Mouse (Mus musculus): Measurements from ENCODE around the gene Tnnt3.

Gene Tnnt3

DNA sequence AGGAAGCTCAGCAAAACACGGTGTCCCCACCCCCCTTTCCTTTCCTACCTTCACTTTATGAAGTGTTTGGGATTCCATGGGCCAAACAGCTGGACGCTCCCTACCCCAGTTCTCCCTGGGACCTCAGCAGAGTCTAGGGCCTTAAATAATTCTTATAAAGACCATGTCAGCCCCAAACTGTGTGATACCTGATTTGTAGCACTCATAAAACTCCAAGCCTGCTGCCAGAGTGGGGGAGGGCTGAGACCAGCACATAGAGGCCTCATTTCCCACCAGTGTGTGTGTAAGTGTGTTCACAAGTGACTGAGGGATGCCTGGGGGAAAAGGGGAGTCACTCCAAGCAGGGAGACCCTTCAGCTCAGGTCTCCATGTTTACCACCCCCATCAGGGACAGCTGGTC lies 49.2 kb downstream of the Tnnt3 start:
- no peak for DNase-seq

DNA sequence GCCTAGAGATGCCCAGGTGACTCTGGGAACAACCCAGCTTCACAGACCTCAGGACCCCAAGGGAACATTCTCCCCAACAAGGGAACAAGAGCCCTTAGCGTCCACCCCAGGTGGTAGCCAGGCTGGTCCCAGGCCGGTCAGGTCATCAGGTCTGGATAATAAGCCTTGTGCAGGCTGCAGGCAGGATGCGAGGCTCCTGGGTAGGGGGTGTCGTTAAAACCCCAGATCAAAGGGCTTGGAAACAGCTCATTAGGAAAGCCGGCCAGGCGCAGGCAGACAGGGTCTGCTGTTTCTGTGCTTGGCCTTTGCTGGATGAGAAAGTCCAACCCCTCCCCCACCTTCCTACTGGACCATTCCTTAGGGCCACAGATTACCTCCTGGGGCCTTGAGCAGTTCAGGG lies 50.1 kb downstream of the Tnnt3 start:
- DNase-seq: no peak

DNA sequence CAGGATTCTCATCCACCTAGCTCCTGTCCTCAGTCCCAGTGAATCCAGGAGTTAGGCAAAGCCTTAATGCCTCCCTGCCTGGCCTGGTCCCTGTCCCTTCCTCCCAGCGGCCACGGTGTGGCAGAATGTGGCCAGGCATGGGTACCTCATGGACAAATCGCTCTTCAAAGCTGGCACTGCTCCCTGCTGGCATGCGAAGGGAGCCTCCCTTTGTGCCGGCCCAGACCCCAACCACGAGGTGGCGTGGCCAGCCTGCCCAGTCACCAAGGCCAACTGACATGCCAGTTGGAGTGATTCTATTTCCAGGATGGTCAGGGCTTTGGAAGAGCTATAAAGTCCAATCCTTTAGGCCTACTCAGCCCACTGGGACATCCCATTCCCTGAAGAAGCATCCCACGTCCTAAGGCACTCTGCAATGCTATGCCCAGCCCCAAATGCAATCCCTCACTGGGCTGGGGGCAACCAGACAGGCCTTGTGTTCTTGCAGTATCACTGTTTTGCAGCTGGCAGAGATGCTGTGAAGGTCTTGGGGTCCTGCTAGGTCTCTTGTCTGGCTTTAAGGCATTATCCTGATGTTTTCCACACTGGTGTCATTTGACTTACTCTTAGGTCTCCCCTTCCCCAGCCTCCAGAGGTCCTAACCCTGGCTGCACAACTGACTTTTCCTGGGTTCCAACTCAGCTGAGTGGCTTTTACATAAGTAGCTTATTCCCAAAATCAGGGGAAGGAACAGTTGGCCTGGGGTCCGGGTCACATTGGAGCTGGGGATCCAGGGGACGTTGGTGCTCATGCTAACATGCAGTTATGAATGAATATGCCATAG lies 51.5 kb downstream of the Tnnt3 start:
- DNase-seq: no peak

DNA sequence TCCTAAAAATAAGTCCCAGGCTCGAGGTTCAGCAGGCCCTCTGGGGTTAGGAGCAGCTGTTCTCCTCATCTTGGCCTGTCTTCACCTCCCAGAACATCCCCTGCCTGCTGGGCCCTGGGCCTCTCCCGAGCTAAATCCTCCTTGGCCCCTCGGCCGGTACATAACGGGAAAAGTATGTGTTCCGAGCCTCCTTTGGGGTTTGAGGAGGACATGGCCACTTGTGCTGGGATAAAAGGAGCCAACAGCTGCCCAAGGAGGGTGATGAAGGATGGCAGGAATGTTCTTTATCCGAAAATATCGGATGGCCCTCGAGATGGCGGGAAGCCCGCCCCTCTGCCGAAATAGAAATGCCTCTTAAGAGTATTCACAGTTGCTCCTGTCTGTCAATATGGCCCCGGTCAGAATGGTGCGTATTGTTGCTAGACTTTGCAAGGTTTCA lies 52.3 kb downstream of the Tnnt3 start:
- DNase-seq: no peak

DNA sequence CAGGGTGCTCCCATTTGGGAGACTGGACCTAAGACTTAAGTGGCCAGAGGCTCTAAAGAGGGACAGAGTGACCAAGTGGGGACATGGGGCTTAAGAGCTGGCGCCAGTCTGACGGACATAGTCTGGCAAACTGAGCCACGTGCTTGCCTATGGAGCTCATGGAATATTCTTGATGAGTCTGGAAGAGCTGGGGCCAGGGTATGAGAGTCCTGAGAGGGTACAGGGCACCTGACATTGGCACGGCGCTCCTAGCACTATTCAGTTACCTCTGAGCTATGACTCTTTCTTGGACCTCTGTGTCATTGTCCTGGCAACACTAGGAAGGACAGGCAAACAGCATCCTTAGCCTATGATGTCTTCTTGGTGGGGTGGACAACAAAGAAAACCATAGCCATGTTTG lies 53.1 kb downstream of the Tnnt3 start:
- no peak for DNase-seq

DNA sequence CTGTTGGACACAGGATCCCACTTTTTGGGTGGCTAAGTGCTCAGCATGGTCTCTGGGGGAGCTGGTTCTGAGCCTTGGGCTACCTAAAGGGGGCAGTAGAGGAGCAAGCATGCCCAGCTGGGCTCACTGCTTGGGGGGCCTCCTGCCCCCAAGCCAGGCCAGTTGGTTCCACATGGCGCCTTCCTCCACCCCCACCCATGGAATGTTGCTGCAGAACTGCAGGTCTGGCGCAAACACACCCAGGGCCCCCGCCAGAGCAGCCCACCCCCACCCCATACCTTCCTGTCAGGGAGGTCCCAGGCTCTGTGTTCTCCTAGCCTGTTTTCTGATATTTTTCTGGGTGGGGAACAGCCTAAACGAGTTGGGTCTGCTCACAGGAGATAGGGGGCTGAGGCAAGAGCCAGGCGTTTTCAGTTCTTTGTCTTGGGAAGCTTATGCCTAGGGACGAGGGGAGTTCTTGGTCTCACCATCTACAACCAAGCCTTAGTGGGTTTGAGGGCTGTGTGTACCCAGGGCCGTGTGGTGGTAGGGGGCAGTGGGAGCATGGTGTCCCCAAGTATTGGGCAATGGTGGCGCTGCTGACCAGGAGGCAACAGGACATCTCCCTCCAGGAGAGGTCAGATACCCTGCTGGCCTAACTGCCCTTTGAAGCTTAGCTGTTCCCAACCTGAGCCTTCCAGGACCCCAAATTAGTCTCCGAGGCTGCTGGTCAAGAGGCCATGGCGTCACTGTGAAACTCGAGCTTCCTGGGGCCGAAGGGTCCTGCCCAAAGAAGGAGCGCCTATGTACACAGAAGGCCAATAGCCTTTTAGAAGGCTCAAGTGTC lies 54.2 kb downstream of the Tnnt3 start:
- no peak for DNase-seq

DNA sequence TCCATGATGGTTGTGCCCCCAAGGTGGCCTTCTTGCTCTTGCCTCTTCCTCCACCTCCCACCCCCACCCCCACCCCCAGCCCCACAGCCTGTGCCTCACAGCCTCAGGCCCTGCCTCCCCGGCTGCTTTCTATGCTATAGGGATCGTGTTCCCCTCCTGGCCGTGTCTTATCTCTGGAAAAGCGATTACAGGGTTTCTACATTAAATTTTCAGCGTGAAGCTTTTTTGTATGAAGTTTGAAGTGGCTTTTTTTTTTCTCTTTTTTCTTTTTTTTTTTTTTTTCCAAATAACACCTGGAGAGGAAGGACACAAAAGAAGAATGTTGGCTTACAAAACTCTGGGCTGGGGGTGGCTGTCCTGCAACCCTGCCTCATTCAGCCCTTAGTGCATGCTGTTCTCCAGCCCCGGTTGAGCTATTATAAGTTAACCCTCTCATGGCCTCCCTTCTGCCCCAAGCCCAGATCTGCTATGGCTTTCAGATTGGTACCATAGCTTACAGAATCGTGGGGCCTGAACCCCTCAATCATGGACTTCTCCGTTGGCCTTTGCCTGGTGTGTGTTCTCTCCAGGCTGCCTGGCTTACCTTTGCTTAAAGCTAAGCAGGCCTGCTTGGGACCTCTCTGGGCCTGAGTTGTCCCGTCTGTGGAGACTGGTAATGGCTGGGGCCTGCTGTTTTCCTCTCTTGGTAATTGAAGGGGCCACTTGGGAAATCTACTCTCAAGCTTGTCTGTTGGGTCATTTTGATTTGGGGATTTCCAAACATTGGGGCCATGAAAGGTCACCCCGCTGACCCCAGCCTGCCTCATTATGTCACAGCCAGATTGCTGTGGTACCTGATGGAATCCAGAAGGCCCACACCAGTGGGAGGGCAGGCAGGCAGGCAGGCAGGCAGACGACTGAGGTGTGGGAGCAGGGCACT lies 55.0 kb downstream of the Tnnt3 start:
- DNase-seq: no peak

DNA sequence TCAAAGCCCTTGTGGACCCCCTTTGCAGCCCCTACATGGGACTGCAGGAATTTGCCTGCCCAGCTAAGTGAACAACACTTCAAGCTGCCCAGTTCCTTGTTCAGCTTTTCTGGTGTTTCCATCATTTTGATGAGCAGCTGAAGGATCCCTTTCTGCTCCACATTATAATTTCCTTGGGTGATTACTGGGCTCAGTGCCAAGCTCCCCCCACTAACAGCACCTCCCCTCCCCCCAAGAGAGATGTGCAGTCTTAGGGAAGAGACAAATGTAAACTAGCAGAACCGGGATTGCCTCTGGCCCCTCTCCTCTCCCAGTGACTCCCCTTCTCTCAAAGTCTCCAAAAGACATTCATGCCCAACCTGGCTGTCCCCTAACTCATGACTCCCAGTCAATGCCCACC lies 56.0 kb downstream of the Tnnt3 start:
- DNase-seq: no peak

DNA sequence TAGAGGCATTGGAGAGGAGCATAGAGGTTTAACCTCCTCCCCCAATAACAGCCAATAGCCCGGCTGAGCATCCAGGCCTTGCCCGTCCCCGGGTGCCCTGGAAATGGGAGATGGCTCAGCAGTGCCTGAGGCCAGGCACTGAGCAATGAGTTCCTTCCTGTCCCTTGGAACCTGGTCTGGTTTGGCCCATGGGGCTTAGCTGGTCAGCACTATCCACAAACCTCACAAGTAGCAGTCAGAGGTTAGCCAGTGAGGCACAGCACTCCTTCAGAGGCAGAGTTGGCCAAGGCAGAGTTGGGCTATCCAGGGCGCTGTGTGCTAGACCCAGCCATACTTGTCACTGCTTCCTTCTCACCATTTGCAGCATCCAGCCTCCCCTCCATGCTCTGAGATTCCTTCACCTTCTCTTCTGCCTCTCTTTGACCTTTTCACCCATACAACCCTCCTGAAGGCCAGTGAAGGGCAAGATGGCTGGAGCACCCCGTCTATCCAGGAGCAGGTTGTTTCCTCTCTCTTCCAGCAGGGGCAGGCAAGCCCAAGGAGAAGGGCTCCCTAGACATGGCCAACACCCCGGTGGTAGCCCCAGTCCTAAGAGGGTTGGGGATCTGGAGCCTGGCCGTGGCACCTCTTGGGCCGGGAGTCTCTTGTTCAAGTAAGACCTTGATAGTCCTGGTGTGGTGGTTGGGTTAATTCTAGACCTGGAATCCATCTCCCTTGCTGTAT lies 56.9 kb downstream of the Tnnt3 start:
- no peak for DNase-seq

DNA sequence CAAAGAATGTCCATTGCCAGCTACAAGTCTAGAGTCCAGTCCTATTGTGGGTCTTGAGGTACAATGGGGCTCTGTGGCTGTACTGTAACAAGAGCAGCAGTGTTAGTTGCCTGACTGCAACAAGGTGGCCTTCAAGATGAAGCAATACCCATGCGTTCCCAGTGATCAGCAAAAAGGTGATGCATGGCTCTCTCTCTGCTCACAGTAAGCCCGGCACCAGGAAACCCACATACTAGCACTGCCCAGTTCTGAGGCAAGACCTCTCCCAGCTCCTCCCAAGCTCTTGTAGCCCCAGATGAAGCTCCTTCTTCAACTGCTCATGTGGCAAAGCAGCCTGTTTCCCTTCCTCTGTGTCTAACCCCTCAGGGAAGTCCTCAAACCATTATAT lies 57.4 kb downstream of the Tnnt3 start:
- DNase-seq: no peak

DNA sequence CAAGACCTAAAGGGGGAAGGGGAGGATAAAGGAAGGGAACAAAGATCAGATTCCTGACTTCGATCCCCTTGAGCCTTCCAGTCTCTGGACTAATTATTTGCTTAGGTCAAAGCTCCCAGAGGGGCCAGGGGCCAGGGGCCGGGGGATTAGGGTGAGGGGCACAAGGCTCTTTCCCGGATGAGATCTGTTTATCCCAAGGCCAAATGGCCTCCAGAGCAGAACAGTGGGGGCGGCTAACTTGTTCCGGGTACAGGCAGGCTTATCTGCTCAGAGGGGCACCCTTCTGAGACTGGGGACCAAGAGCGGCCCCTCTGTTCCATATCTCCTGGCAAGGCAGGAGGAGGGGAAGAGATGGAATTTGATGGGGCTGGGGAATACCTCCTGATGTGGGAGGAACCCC lies 59.1 kb downstream of the Tnnt3 start:
- DNase-seq: no peak

DNA sequence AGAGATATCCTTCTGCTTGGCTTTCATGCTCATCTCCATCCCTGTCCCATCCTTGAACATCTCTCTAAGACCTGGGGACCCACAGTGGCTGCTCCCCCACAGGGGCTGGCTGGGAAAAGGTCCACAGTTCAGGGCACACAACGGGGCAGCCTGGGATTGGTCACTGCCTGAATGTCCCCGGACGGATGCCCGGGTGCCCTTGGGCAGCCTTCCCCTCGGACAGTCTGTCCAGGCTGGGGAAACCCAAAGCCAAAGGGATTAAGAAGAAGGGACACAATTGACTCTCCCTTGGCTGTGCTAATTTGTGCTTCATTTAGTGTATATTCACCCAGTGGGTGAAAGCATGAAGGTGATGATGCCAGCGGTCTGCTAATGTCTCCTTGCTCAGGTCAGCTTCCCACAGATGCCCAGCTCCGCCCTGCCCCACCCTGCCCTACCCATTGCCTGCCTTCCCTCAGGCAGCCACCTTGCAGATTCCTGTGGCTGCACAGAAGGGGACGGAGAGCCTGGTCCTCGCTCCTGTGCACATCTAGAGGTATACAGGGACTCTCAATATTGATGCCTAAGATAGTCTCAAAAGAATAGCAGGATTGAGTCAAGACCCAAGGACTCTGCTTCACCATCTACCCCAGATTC lies 60.0 kb downstream of the Tnnt3 start:
- DNase-seq: no peak

DNA sequence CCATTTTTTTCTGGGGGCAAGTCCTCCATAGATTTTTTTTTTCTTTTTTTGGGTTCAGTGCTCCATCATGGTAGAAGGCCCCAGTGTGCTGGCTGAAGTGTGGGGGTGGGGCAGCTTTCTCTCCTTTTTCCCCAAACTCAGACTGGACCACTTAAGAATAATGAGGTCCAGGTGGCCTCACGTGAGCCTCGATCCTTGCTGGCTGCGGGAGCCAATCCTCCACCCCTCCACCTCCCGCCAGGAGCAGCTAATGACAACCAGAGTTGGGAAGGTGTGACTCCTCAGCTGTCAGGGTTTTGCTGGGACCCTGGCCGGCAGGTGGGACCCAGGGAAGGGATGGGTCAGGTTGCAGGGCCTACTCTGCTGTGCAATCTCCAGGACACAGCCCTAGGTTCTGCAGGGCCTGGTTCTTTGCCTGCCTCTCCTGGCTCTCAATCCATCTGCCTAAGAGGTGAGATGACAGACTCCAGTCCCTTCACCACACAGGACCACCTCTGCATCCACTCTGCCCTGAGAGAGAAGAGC lies 61.1 kb downstream of the Tnnt3 start:
- DNase-seq: no peak

DNA sequence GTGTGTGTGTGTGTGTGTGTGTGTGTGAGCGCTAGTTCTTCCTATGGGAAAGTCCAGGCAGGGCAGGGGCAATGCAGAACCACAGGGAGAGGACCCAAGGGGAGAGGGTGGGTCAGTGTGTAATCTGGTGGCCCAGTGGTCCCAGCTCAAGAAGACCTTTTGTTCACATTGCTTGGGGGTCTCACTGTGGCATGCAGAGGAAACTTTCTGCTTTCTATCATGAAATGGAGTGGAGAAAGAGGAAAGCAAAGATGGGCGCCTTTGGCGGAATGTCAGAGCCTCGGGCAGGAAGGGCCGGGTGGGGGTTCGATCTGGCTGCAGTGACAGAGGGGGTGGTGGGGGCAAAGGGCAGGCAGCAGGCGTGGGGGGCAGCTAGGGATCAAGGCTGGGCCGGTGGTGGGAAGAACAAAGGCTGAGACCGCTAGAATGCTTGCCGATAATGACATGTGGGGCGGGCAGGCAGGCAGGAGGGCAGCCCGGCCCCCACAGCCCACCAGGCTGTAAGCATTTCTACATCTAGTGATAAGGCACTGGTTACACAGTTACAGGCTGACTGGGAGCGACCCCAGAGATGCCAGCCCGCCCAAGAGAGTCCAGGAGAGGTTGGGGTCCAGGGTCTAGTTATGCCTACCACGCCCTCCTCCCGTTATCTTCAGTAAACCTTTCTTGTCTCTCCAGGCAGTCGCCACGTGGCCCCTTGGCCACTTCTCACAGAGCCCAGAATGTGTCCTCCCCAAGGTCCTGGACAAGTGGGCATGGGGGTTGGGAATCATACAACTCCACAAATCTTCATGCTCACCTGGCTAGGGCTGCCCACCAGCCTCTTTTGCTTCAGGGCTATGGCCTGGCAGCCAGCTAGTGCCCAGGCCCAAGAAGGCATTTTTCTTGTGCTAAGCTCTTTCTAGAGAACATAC lies 62.6 kb downstream of the Tnnt3 start:
- DNase-seq: no peak

DNA sequence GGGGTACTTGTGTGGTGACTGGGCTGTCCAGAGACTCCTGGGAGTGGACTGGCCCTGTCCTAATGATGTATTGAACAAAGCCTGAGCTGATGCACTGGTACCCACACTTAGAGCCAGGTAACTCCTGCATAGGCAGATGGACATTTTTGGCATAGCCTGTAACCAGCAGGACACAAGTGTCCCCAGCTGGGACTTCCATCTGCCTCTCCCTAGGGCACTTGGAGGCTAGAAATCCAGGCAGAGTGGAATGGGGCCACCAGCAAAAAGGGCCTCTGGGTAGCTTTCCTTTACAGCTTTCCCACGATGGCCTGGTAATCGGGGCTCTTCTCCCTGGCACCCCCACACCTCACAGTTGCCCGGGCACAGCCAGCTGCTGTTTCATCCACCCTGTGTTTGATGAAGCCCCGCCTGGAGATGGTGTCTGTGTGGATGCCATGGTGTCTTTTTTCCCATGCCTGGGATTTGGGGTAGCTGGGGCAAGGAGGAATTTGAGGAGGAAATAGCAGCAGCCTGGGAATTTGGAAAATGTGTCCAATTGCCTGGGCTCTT lies 63.3 kb downstream of the Tnnt3 start:
- no peak for DNase-seq

DNA sequence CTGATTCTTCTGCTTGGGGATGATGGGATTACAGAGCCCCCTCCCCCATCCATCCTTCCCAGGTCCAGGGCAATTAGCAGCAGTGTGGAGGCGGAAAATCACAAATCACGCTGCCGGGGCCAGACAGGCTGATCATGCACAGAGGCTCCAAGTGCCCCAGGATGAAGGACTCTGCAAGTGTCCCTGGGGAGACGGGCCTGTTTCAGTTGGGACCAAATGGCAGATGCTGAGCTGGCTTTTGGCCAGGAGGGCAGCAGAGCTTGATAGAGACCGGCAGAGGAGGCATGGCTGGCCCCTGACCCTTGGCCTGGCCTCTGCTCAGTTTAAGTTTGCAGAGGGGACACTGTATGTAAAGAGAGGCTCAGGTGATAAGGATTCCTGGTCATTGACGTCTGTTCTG lies 64.5 kb downstream of the Tnnt3 start:
- no peak for DNase-seq

DNA sequence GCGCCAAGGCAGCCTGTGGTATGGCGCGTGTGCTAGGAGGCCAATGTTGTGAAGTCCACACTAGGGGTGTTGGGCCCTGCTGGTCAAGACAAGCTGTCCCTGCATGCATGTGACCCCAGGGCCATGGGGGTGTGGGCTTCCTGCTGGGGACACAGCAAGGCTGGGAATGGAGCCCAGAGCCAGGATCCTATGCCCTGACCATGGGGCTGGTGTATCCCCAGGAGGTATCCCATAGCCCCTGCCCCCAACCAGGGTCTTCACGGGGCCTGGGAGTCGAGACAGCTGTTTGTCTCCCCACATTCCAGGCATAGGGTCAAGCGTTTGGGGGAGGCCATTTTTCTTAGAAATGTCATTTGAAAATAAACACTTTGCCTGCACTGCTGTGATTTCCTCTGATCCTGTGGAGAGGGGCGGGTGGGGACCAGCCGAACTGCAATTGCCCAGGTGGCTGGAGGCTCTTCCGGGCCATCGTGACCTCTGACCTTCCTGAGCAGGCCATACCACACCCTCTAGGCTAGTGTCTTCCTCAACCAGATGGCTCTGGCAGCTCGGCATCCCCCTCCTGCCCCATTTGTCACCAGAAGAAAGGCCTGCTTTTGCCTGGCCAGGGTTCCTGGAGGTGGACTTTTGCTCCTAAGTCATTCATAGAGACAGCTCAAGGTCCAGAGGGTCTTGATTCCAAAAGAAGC lies 66.5 kb downstream of the Tnnt3 start:
- no peak for DNase-seq
